Mouse (Mus musculus): ENCODE measurements around the gene Ski. TPM values are rescaled to one million over a fixed set of nuclear protein-coding genes. Genes with fewer than 3 reads are reported as not detected.
A peak's percentile ranks its signal among the peaks of the same experiment; 100 is the strongest.

Gene Ski
- polyA plus RNA-seq, 1 experiment from 2014 or later: 17.8 TPM

DNA sequence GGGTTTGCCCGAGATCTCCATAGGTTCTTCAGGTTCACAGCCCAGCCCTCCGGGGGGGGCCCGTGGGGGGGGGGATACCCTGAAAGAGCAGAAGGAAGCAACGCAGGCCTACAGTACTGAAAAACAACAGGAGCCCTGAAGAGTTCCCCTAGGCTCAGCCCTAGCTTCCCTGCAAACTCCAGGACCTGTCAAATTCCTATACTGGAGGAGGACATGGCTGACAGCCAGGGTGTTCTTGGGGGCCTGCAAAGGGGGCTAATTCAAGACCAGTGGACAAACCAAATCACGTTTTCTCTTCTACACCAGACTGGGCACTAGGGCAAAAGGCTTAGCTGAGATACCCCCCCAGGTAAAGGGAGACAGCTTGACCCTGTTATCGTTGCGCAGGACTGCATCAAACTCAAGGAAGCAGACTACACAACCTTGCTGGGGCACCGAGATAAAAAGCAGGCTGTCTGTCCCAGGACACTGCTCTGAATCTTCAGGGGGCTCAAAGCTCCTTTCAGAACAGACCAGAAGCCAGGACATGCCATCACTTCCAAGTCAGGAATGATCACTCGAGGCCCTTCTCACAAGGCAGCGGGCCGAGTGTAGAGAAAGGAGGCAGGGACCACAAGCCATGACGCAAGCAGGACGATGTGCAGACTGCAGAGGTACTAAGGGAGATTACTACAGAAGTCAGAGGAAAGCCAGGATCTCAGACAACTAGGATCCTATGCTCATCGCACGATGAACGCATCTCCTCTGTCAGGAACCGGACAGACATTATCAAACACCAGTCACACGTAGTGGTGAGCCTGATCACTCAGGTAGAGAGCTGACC is 37.9 kb downstream of the Ski start:
- ATAC-seq (ENCODE audit: insufficient number of reproducible peaks, low FRiP score, low TSS enrichment, low read depth) (no peak), DNase-seq (ENCODE audit: low spot score) (no peak)
- Histone ChIP-seq H3K27ac (replicated peaks; ENCODE audit: low read depth, low read length) (no peak overlapping the region), H3K27me3 (ENCODE audit: control insufficient read depth, insufficient read depth, low read length) (no peaks in the 10 kb centered on the region), H3K36me3 (ENCODE audit: control insufficient read depth, insufficient read depth, low read length) (no peaks in the 10 kb centered on the region), H3K4me2 (ENCODE audit: low read depth, severe bottlenecking) (no peak overlapping the region), H3K4me1 (ENCODE audit: control insufficient read depth, insufficient read depth, low read length) (peaks cover 40% of the 10 kb centered on the region), H3K4me3 (ENCODE audit: low read depth, low read length) (no peak overlapping the region), H3K9me3 (ENCODE audit: control insufficient read depth, low read length) (no peaks in the 10 kb centered on the region), H3K9ac (ENCODE audit: low read length) (no peak overlapping the region)
- WGBS: 85% methylated on average over 18 of the region's 18 CpGs

GRCm38 (mm10) chr4:155183201-155183600 is 39.2 kb downstream of the Ski start:
- H3K9ac ChIP-seq (ENCODE audit: low read length): no peak overlapping the region
- H3K27ac ChIP-seq (replicated peaks; ENCODE audit: low read depth, low read length): no peak overlapping the region
- no peak overlapping the region for H3K4me2 ChIP-seq (ENCODE audit: low read depth, severe bottlenecking)
- DNase-seq (ENCODE audit: low spot score) (no peak), ATAC-seq (ENCODE audit: insufficient number of reproducible peaks, low FRiP score, low TSS enrichment, low read depth) (no peak)
- peaks cover 40% of the 10 kb centered on the region for H3K4me1 ChIP-seq (ENCODE audit: control insufficient read depth, insufficient read depth, low read length)
- 84% methylated on average over 7 of the region's 7 CpGs for WGBS
- H3K4me3 ChIP-seq (ENCODE audit: low read depth, low read length): no peak overlapping the region
- H3K27me3 ChIP-seq (ENCODE audit: control insufficient read depth, insufficient read depth, low read length): no peaks in the 10 kb centered on the region
- no peaks in the 10 kb centered on the region for H3K9me3 ChIP-seq (ENCODE audit: control insufficient read depth, low read length)
- no peaks in the 10 kb centered on the region for H3K36me3 ChIP-seq (ENCODE audit: control insufficient read depth, insufficient read depth, low read length)

- ATAC-seq (ENCODE audit: insufficient number of reproducible peaks, low FRiP score, low TSS enrichment, low read depth) (no peak), DNase-seq (ENCODE audit: low spot score) (no peak)
- H3K4me1 ChIP-seq (ENCODE audit: control insufficient read depth, insufficient read depth, low read length): peaks cover 58% of the 10 kb centered on the region
- H3K27ac ChIP-seq (replicated peaks; ENCODE audit: low read depth, low read length): peak overlapping the region; percentile 48
- H3K36me3 ChIP-seq (ENCODE audit: control insufficient read depth, insufficient read depth, low read length): 0 out of 2 replicates have a peak, but pooled peaks cover 2% of the 10 kb centered on the region
- WGBS: 45% methylated on average over 3 of the region's 3 CpGs
- H3K4me2 ChIP-seq (ENCODE audit: low read depth, severe bottlenecking): no peak overlapping the region
- H3K27me3 ChIP-seq (ENCODE audit: control insufficient read depth, insufficient read depth, low read length): no peaks in the 10 kb centered on the region
- no peak overlapping the region for H3K4me3 ChIP-seq (ENCODE audit: low read depth, low read length)
- H3K9me3 ChIP-seq (ENCODE audit: control insufficient read depth, low read length): no peaks in the 10 kb centered on the region
- H3K9ac ChIP-seq (ENCODE audit: low read length): no peak overlapping the region
Measured at GRCm38 (mm10) chr4:155178981-155179512, 43.3 kb downstream of the Ski start.

DNA sequence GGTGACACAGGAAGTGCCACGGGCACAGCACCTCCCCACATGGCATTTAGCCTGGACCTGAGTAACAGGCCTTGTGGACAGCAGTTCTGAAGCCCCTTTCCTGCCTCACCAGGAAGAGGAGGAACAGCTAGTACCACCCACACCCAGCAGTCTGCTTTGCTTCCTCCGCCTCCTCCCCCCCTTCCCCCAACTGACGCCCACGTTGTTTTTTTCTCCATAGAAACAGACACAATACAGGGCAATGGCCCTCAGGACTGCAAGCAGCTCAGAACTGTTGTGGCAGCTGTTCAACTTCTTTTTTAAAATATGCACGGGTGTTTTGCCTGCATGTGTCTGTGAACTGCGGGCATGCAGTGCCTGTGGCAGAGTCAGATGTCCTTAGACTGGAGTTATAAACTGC is 44.1 kb downstream of the Ski start:
- Histone ChIP-seq H3K4me2 (ENCODE audit: low read depth, severe bottlenecking) (peak overlapping the region; percentile 2; the same call in 1 of the 2 replicates), H3K27ac (replicated peaks; ENCODE audit: low read depth, low read length) (peak overlapping the region; percentile 48), H3K36me3 (ENCODE audit: control insufficient read depth, insufficient read depth, low read length) (0 out of 2 replicates have a peak, but pooled peaks cover 2% of the 10 kb centered on the region), H3K4me1 (ENCODE audit: control insufficient read depth, insufficient read depth, low read length) (peaks cover 66% of the 10 kb centered on the region), H3K27me3 (ENCODE audit: control insufficient read depth, insufficient read depth, low read length) (no peaks in the 10 kb centered on the region), H3K9me3 (ENCODE audit: control insufficient read depth, low read length) (no peaks in the 10 kb centered on the region), H3K4me3 (ENCODE audit: low read depth, low read length) (no peak overlapping the region), H3K9ac (ENCODE audit: low read length) (no peak overlapping the region)
- WGBS: 17% methylated on average over 6 of the region's 6 CpGs
- 0 out of 2 replicates have a peak, but pooled peaks have one; percentile 48 for ATAC-seq (ENCODE audit: insufficient number of reproducible peaks, low FRiP score, low TSS enrichment, low read depth)
- DNase-seq (ENCODE audit: low spot score): peak; percentile 69

- H3K27ac ChIP-seq (replicated peaks; ENCODE audit: low read depth, low read length): peak overlapping the region; percentile 62; the same call in 1 of the 2 replicates
- H3K4me2 ChIP-seq (ENCODE audit: low read depth, severe bottlenecking): no peak overlapping the region
- 23% methylated on average over 3 of the region's 3 CpGs for WGBS
- no peaks in the 10 kb centered on the region for H3K27me3 ChIP-seq (ENCODE audit: control insufficient read depth, insufficient read depth, low read length)
- 0 out of 2 replicates have a peak, but pooled peaks cover 2% of the 10 kb centered on the region for H3K36me3 ChIP-seq (ENCODE audit: control insufficient read depth, insufficient read depth, low read length)
- H3K4me3 ChIP-seq (ENCODE audit: low read depth, low read length): no peak overlapping the region
- no peak overlapping the region for H3K9ac ChIP-seq (ENCODE audit: low read length)
- ATAC-seq (ENCODE audit: insufficient number of reproducible peaks, low FRiP score, low TSS enrichment, low read depth) (no peak), DNase-seq (ENCODE audit: low spot score) (no peak)
- peaks cover 82% of the 10 kb centered on the region for H3K4me1 ChIP-seq (ENCODE audit: control insufficient read depth, insufficient read depth, low read length)
- H3K9me3 ChIP-seq (ENCODE audit: control insufficient read depth, low read length): no peaks in the 10 kb centered on the region
Measured at GRCm38 (mm10) chr4:155176210-155176609, 46.2 kb downstream of the Ski start.

DNA sequence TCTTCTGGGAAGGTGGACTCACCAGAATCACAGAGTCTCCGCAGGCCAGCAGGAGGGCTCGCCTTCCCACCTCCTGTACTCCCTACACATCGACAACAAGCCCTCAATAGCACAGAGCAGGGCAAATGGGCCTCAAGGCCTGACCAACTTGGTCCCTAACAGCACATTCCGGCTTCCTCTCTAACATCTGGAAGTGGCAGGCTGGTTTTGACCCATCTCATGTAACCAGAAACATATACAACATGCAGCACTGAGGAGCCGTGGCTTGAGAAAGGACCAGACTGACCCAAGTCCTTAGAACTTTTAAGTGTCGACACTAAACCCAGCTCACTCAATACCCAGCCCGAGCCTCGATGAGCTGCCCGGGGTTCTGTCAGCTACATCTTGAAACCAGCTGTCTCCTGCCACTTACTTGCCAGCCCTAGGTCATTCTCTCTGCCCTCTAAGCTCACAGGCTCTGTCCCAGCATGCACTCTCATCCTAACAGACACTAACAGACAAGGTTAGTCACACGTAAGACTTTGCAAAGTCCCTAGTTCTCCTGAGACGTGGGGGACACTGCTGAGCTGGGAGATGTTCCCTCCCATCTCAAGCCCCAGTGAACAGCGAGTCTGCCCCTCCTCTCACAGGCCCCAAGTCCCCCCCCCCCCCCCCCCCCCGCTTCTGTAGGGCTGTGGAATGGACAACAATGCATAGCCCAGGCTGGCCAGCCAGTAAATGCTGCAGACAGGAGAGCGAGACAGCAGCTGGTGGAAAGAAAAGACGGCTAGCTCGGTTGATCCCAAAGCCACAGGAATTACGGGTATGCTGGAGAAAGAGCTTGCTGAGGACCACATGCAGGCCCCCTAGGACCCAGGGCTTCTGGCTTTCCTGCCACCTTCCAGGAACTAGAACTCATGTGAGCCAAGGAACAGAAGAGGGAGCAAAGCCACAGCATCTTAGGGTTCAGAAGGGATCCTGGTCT is 48.3 kb downstream of the Ski start:
- WGBS: 14% methylated on average over 16 of the region's 17 CpGs
- H3K27ac ChIP-seq (replicated peaks; ENCODE audit: low read depth, low read length): peak overlapping the region; percentile 92
- no peaks in the 10 kb centered on the region for H3K9me3 ChIP-seq (ENCODE audit: control insufficient read depth, low read length)
- 0 out of 2 replicates have a peak, but pooled peaks cover 2% of the 10 kb centered on the region for H3K36me3 ChIP-seq (ENCODE audit: control insufficient read depth, insufficient read depth, low read length)
- no peak overlapping the region for H3K4me3 ChIP-seq (ENCODE audit: low read depth, low read length)
- H3K4me2 ChIP-seq (ENCODE audit: low read depth, severe bottlenecking): peak overlapping the region; percentile 16
- H3K4me1 ChIP-seq (ENCODE audit: control insufficient read depth, insufficient read depth, low read length): peaks cover 78% of the 10 kb centered on the region
- DNase-seq (ENCODE audit: low spot score) (no peak), ATAC-seq (ENCODE audit: insufficient number of reproducible peaks, low FRiP score, low TSS enrichment, low read depth) (peak; percentile 45; the same call in 1 of the 2 replicates)
- H3K27me3 ChIP-seq (ENCODE audit: control insufficient read depth, insufficient read depth, low read length): no peaks in the 10 kb centered on the region
- peak overlapping the region; percentile 18; the same call in 1 of the 2 replicates for H3K9ac ChIP-seq (ENCODE audit: low read length)

GRCm38 (mm10) chr4:155172909-155173821 is 49.2 kb downstream of the Ski start:
- Histone ChIP-seq H3K36me3 (ENCODE audit: control insufficient read depth, insufficient read depth, low read length) (0 out of 2 replicates have a peak, but pooled peaks cover 2% of the 10 kb centered on the region), H3K27me3 (ENCODE audit: control insufficient read depth, insufficient read depth, low read length) (no peaks in the 10 kb centered on the region), H3K9ac (ENCODE audit: low read length) (peak overlapping the region; percentile 19; the same call in 1 of the 2 replicates), H3K4me1 (ENCODE audit: control insufficient read depth, insufficient read depth, low read length) (peaks cover 69% of the 10 kb centered on the region), H3K9me3 (ENCODE audit: control insufficient read depth, low read length) (no peaks in the 10 kb centered on the region), H3K4me2 (ENCODE audit: low read depth, severe bottlenecking) (peak overlapping the region; percentile 16; the same call in 1 of the 2 replicates), H3K27ac (replicated peaks; ENCODE audit: low read depth, low read length) (peak overlapping the region; percentile 92), H3K4me3 (ENCODE audit: low read depth, low read length) (no peak overlapping the region)
- DNase-seq (ENCODE audit: low spot score): peak; percentile 85
- ATAC-seq (ENCODE audit: insufficient number of reproducible peaks, low FRiP score, low TSS enrichment, low read depth): peak; percentile 88
- WGBS: 21% methylated on average over 21 of the region's 21 CpGs

Measured in limb, embryonic 11.5 days (tissue).